Mouse (Mus musculus): ENCODE data around the gene Mpdu1. TPM values are rescaled to one million over a fixed set of nuclear protein-coding genes. Genes with fewer than 3 reads are reported as not detected.

The Mpdu1 gene
- polyA plus RNA-seq, 2 experiments: 30.8 to 117 TPM

GRCm38 (mm10) chr11:69608525-69608924 lies 53.9 kb downstream of the Mpdu1 start:
- DNase-seq (ENCODE audit: low spot score) (no peak), ATAC-seq (ENCODE audit: low FRiP score, low read depth) (no peak)
- H3K4me3 ChIP-seq (replicated peaks; ENCODE audit: low read length): no peak overlapping the region
- H3K4me2 ChIP-seq (replicated peaks; ENCODE audit: low read depth, low read length, severe bottlenecking): no peak overlapping the region
- no peaks in the 10 kb centered on the region; the same call in 1 of the 2 replicates for H3K27me3 ChIP-seq (ENCODE audit: control insufficient read depth, insufficient read depth, low read length)
- no peaks in the 10 kb centered on the region for H3K9me3 ChIP-seq (ENCODE audit: control insufficient read depth, low read length)
- H3K4me1 ChIP-seq (ENCODE audit: control insufficient read depth, insufficient read depth, low read length): peaks cover 10% of the 10 kb centered on the region
- TF ChIP-seq POLR2A (IDR thresholded peaks at IDR 0.05; ENCODE audit: borderline replicate concordance, extremely low read depth, insufficient read depth, insufficient read length): no peak
- WGBS: 81% methylated on average over 3 of the region's 3 CpGs
- no peak overlapping the region for H3K27ac ChIP-seq (replicated peaks; ENCODE audit: low read depth, low read length)
- H3K36me3 ChIP-seq (ENCODE audit: control insufficient read depth, insufficient read depth, low read length): no peaks in the 10 kb centered on the region
- no peak overlapping the region for H3K9ac ChIP-seq (ENCODE audit: low read depth, low read length, severe bottlenecking)

GRCm38 (mm10) chr11:69606832-69607231 lies 55.6 kb downstream of the Mpdu1 start:
- 89% methylated on average over 2 of the region's 2 CpGs for WGBS
- Histone ChIP-seq H3K27ac (replicated peaks; ENCODE audit: low read depth, low read length) (no peak overlapping the region), H3K4me2 (replicated peaks; ENCODE audit: low read depth, low read length, severe bottlenecking) (no peak overlapping the region)

More at GRCm38 (mm10) chr11:69606832-69607231, 55.6 kb downstream of the Mpdu1 start:
- Histone ChIP-seq H3K4me1 (ENCODE audit: control insufficient read depth, insufficient read depth, low read length) (peaks cover 9% of the 10 kb centered on the region), H3K27me3 (ENCODE audit: control insufficient read depth, insufficient read depth, low read length) (no peaks in the 10 kb centered on the region; the same call in 1 of the 2 replicates), H3K9ac (ENCODE audit: low read depth, low read length, severe bottlenecking) (no peak overlapping the region), H3K36me3 (ENCODE audit: control insufficient read depth, insufficient read depth, low read length) (0 out of 2 replicates have a peak, but pooled peaks cover 2% of the 10 kb centered on the region), H3K4me3 (replicated peaks; ENCODE audit: low read length) (no peak overlapping the region), H3K9me3 (ENCODE audit: control insufficient read depth, low read length) (no peaks in the 10 kb centered on the region)
- DNase-seq (ENCODE audit: low spot score) (no peak), ATAC-seq (ENCODE audit: low FRiP score, low read depth) (no peak)
- TF ChIP-seq POLR2A (IDR thresholded peaks at IDR 0.05; ENCODE audit: borderline replicate concordance, extremely low read depth, insufficient read depth, insufficient read length): no peak

MicroRNAs within 50 kb of the gene (microRNA counts, 519-probe panel; counts per million panel counts)
- not detected for microRNA mmu-miR-1934
- 2,735 counts per million, percentile 48 among the panel's probes with 10 or more counts for microRNA mmu-miR-467f

Small RNAs within 50 kb of the gene (microRNA-seq; reads per million reads assigned to microRNA genes)
- 2.7 reads per million, percentile 5 among the genes with 10 or more reads in this experiment for gene Mir1934
- not detected for gene Mir467f

Other genes starting within 250 kb of the Mpdu1 start
Only the 30 nearest of the 34 such genes appear.
- 4.5 and 4.7 TPM in 2 replicates for gene Dnah2, start 113.5 kb downstream of the Mpdu1 start, polyA plus RNA-seq (2012; rRNA removed)
- 3.6 and 4.2 TPM in 2 replicates for gene Dnah2, start 113.5 kb downstream of the Mpdu1 start, polyA plus RNA-seq (2014; fragmentation: Nextera tagmentation; extraction: Ambion mirVana)
- 57.6 and 78.1 TPM in 2 replicates for gene Efnb3, start 102.4 kb downstream of the Mpdu1 start, polyA plus RNA-seq (2012; rRNA removed)
- 12.7 and 14.6 TPM in 2 replicates for gene Efnb3, start 102.4 kb downstream of the Mpdu1 start, polyA plus RNA-seq (2014; fragmentation: Nextera tagmentation; extraction: Ambion mirVana)
- 19.0 and 25.1 TPM in 2 replicates for gene Wrap53, start 82.4 kb downstream of the Mpdu1 start, polyA plus RNA-seq (2012; rRNA removed)
- gene Wrap53, start 82.4 kb downstream of the Mpdu1 start, polyA plus RNA-seq (2014; fragmentation: Nextera tagmentation; extraction: Ambion mirVana): 20.6 and 20.8 TPM in 2 replicates
- 173 and 200 TPM in 2 replicates for gene Trp53, start 82.3 kb downstream of the Mpdu1 start, polyA plus RNA-seq (2012; rRNA removed)
- gene Trp53, start 82.3 kb downstream of the Mpdu1 start, polyA plus RNA-seq (2014; fragmentation: Nextera tagmentation; extraction: Ambion mirVana): 138 and 155 TPM in 2 replicates
- gene Atp1b2, start 56.7 kb downstream of the Mpdu1 start, polyA plus RNA-seq (2012; rRNA removed): 17.9 and 20.6 TPM in 2 replicates
- 9.1 and 10.4 TPM in 2 replicates for gene Atp1b2, start 56.7 kb downstream of the Mpdu1 start, polyA plus RNA-seq (2014; fragmentation: Nextera tagmentation; extraction: Ambion mirVana)
- gene Shbg, start 44.7 kb downstream of the Mpdu1 start, polyA plus RNA-seq (2012; rRNA removed): 0.05 TPM in 1 of 2 replicates, not detected in the other
- gene Shbg, start 44.7 kb downstream of the Mpdu1 start, polyA plus RNA-seq (2014; fragmentation: Nextera tagmentation; extraction: Ambion mirVana): not detected in 2 replicates
- gene Sat2, start 40.6 kb downstream of the Mpdu1 start, polyA plus RNA-seq (2012; rRNA removed): 14.2 and 21.1 TPM in 2 replicates
- gene Sat2, start 40.6 kb downstream of the Mpdu1 start, polyA plus RNA-seq (2014; fragmentation: Nextera tagmentation; extraction: Ambion mirVana): 16.5 and 20.1 TPM in 2 replicates
- 122 and 125 TPM in 2 replicates for gene Fxr2, start 29.7 kb downstream of the Mpdu1 start, polyA plus RNA-seq (2012; rRNA removed)
- 28.9 and 33.8 TPM in 2 replicates for gene Fxr2, start 29.7 kb downstream of the Mpdu1 start, polyA plus RNA-seq (2014; fragmentation: Nextera tagmentation; extraction: Ambion mirVana)
- 1.5 and 2.1 TPM in 2 replicates for gene Sox15, start 7.3 kb downstream of the Mpdu1 start, polyA plus RNA-seq (2012; rRNA removed)
- 1.0 and 3.0 TPM in 2 replicates for gene Sox15, start 7.3 kb downstream of the Mpdu1 start, polyA plus RNA-seq (2014; fragmentation: Nextera tagmentation; extraction: Ambion mirVana)
- 16.6 and 24.3 TPM in 2 replicates for gene Cd68, start 3.5 kb upstream of the Mpdu1 start, polyA plus RNA-seq (2012; rRNA removed)
- gene Cd68, start 3.5 kb upstream of the Mpdu1 start, polyA plus RNA-seq (2014; fragmentation: Nextera tagmentation; extraction: Ambion mirVana): 20.5 and 24.7 TPM in 2 replicates
- gene Eif4a1, start 9.8 kb upstream of the Mpdu1 start, polyA plus RNA-seq (2012; rRNA removed): 887 and 919 TPM in 2 replicates
- 547 and 561 TPM in 2 replicates for gene Eif4a1, start 9.8 kb upstream of the Mpdu1 start, polyA plus RNA-seq (2014; fragmentation: Nextera tagmentation; extraction: Ambion mirVana)
- gene Senp3, start 19.4 kb upstream of the Mpdu1 start, polyA plus RNA-seq (2012; rRNA removed): 172 and 297 TPM in 2 replicates
- 95.4 and 99.0 TPM in 2 replicates for gene Senp3, start 19.4 kb upstream of the Mpdu1 start, polyA plus RNA-seq (2014; fragmentation: Nextera tagmentation; extraction: Ambion mirVana)
- gene Tnfsf13, start 23.1 kb upstream of the Mpdu1 start, polyA plus RNA-seq (2012; rRNA removed): 4.4 and 5.2 TPM in 2 replicates
- gene Tnfsf13, start 23.1 kb upstream of the Mpdu1 start, polyA plus RNA-seq (2014; fragmentation: Nextera tagmentation; extraction: Ambion mirVana): 0.77 and 0.98 TPM in 2 replicates
- gene Tnfsf12, start 33.2 kb upstream of the Mpdu1 start, polyA plus RNA-seq (2012; rRNA removed): 22.9 and 31.6 TPM in 2 replicates
- 13.7 and 15.2 TPM in 2 replicates for gene Tnfsf12, start 33.2 kb upstream of the Mpdu1 start, polyA plus RNA-seq (2014; fragmentation: Nextera tagmentation; extraction: Ambion mirVana)
- gene Tnfsfm13, start 33.5 kb upstream of the Mpdu1 start, polyA plus RNA-seq (2012; rRNA removed): 3.8 and 6.9 TPM in 2 replicates
- gene Tnfsfm13, start 33.5 kb upstream of the Mpdu1 start, polyA plus RNA-seq (2014; fragmentation: Nextera tagmentation; extraction: Ambion mirVana): 5.9 and 6.6 TPM in 2 replicates
- gene Polr2a, start 96.0 kb upstream of the Mpdu1 start, polyA plus RNA-seq (2012; rRNA removed): 76.6 and 100 TPM in 2 replicates
- 40.7 and 45.3 TPM in 2 replicates for gene Polr2a, start 96.0 kb upstream of the Mpdu1 start, polyA plus RNA-seq (2014; fragmentation: Nextera tagmentation; extraction: Ambion mirVana)
- 0.14 and 0.23 TPM in 2 replicates for gene Slc35g3, start 99.3 kb upstream of the Mpdu1 start, polyA plus RNA-seq (2012; rRNA removed)
- 0.21 TPM in 1 of 2 replicates, not detected in the other for gene Slc35g3, start 99.3 kb upstream of the Mpdu1 start, polyA plus RNA-seq (2014; fragmentation: Nextera tagmentation; extraction: Ambion mirVana)
- gene Zbtb4, start 103.3 kb upstream of the Mpdu1 start, polyA plus RNA-seq (2012; rRNA removed): 12.8 and 14.3 TPM in 2 replicates
- 4.1 and 5.0 TPM in 2 replicates for gene Zbtb4, start 103.3 kb upstream of the Mpdu1 start, polyA plus RNA-seq (2014; fragmentation: Nextera tagmentation; extraction: Ambion mirVana)
- gene Chrnb1, start 133.3 kb upstream of the Mpdu1 start, polyA plus RNA-seq (2012; rRNA removed): 69.4 and 81.0 TPM in 2 replicates
- gene Chrnb1, start 133.3 kb upstream of the Mpdu1 start, polyA plus RNA-seq (2014; fragmentation: Nextera tagmentation; extraction: Ambion mirVana): 14.1 and 19.0 TPM in 2 replicates
- 17.2 and 17.5 TPM in 2 replicates for gene Fgf11, start 139.2 kb upstream of the Mpdu1 start, polyA plus RNA-seq (2012; rRNA removed)
- gene Fgf11, start 139.2 kb upstream of the Mpdu1 start, polyA plus RNA-seq (2014; fragmentation: Nextera tagmentation; extraction: Ambion mirVana): 2.2 and 3.4 TPM in 2 replicates
- 1.8 TPM in 2 replicates for gene Tmem102, start 143.0 kb upstream of the Mpdu1 start, polyA plus RNA-seq (2012; rRNA removed)
- 5.4 and 5.9 TPM in 2 replicates for gene Tmem102, start 143.0 kb upstream of the Mpdu1 start, polyA plus RNA-seq (2014; fragmentation: Nextera tagmentation; extraction: Ambion mirVana)
- gene Gm39566, start 152.7 kb upstream of the Mpdu1 start, polyA plus RNA-seq (2012; rRNA removed): not detected in 2 replicates
- not detected in 2 replicates for gene Gm39566, start 152.7 kb upstream of the Mpdu1 start, polyA plus RNA-seq (2014; fragmentation: Nextera tagmentation; extraction: Ambion mirVana)
- not detected in 2 replicates for gene Spem2, start 155.8 kb upstream of the Mpdu1 start, polyA plus RNA-seq (2012; rRNA removed)
- not detected in 2 replicates for gene Spem2, start 155.8 kb upstream of the Mpdu1 start, polyA plus RNA-seq (2014; fragmentation: Nextera tagmentation; extraction: Ambion mirVana)
- 0.65 and 0.79 TPM in 2 replicates for gene Spem1, start 159.5 kb upstream of the Mpdu1 start, polyA plus RNA-seq (2012; rRNA removed)
- gene Spem1, start 159.5 kb upstream of the Mpdu1 start, polyA plus RNA-seq (2014; fragmentation: Nextera tagmentation; extraction: Ambion mirVana): 0.18 TPM in 1 of 2 replicates, not detected in the other
- gene Nlgn2, start 175.1 kb upstream of the Mpdu1 start, polyA plus RNA-seq (2012; rRNA removed): 96.0 and 123 TPM in 2 replicates
- gene Nlgn2, start 175.1 kb upstream of the Mpdu1 start, polyA plus RNA-seq (2014; fragmentation: Nextera tagmentation; extraction: Ambion mirVana): 11.1 and 13.4 TPM in 2 replicates
- gene Tmem256, start 175.9 kb upstream of the Mpdu1 start, polyA plus RNA-seq (2012; rRNA removed): 240 and 292 TPM in 2 replicates
- 368 and 382 TPM in 2 replicates for gene Tmem256, start 175.9 kb upstream of the Mpdu1 start, polyA plus RNA-seq (2014; fragmentation: Nextera tagmentation; extraction: Ambion mirVana)
- 190 and 214 TPM in 2 replicates for gene Plscr3, start 183.7 kb upstream of the Mpdu1 start, polyA plus RNA-seq (2012; rRNA removed)
- 137 and 140 TPM in 2 replicates for gene Plscr3, start 183.7 kb upstream of the Mpdu1 start, polyA plus RNA-seq (2014; fragmentation: Nextera tagmentation; extraction: Ambion mirVana)
- 2.8 TPM in 2 replicates for gene Tnk1, start 196.1 kb upstream of the Mpdu1 start, polyA plus RNA-seq (2012; rRNA removed)
- 3.2 and 3.3 TPM in 2 replicates for gene Tnk1, start 196.1 kb upstream of the Mpdu1 start, polyA plus RNA-seq (2014; fragmentation: Nextera tagmentation; extraction: Ambion mirVana)
- not detected in 2 replicates for gene Tmem95, start 215.4 kb upstream of the Mpdu1 start, polyA plus RNA-seq (2012; rRNA removed)
- not detected in 2 replicates for gene Tmem95, start 215.4 kb upstream of the Mpdu1 start, polyA plus RNA-seq (2014; fragmentation: Nextera tagmentation; extraction: Ambion mirVana)
- gene Kctd11, start 218.8 kb upstream of the Mpdu1 start, polyA plus RNA-seq (2012; rRNA removed): 5.1 and 5.3 TPM in 2 replicates
- gene Kctd11, start 218.8 kb upstream of the Mpdu1 start, polyA plus RNA-seq (2014; fragmentation: Nextera tagmentation; extraction: Ambion mirVana): 6.0 and 6.5 TPM in 2 replicates